Mouse (Mus musculus): ENCODE data around the gene B3gnt2. TPM values are rescaled to one million over a fixed set of nuclear protein-coding genes. Genes with fewer than 3 reads are reported as not detected.

Gene B3gnt2
- polyA plus RNA-seq, 1 experiment from 2014 or later, result 20.4 TPM

- no peak overlapping the region for H3K9ac ChIP-seq (replicated peaks; ENCODE audit: low read depth)
- H3K4me1 ChIP-seq (ENCODE audit: insufficient read depth, low read depth, low read length), result no peaks in the 10 kb centered on the region
- H3K36me3 ChIP-seq (ENCODE audit: insufficient read depth, low read length), result no peaks in the 10 kb centered on the region
- H3K9me3 ChIP-seq (ENCODE audit: low read length), result no peaks in the 10 kb centered on the region
- DNase-seq (ENCODE audit: low spot score), result no peak
- H3K27ac ChIP-seq (ENCODE audit: low read length), result no peak overlapping the region
- no peak overlapping the region for H3K4me2 ChIP-seq (replicated peaks; ENCODE audit: low read depth, low read length)
- no peak for ATAC-seq
- WGBS, result 76% methylated on average over 4 of the region's 4 CpGs
- no peak overlapping the region for H3K4me3 ChIP-seq (ENCODE audit: low read depth, low read length)
- TF ChIP-seq CTCF (IDR thresholded peaks at IDR 0.05), result no peak
- no peak for TF ChIP-seq EP300 (IDR thresholded peaks at IDR 0.05)
- no peaks in the 10 kb centered on the region for H3K27me3 ChIP-seq (replicated peaks; ENCODE audit: insufficient read depth, low read length)
These were observed 33.2 kb downstream of the B3gnt2 start for GRCm38 (mm10) chr11:22827514-22828080.

- Histone ChIP-seq H3K9me3 (ENCODE audit: low read length) (no peaks in the 10 kb centered on the region), H3K27ac (ENCODE audit: low read length) (no peak overlapping the region), H3K4me3 (ENCODE audit: low read depth, low read length) (no peak overlapping the region), H3K4me1 (ENCODE audit: insufficient read depth, low read depth, low read length) (no peaks in the 10 kb centered on the region), H3K9ac (replicated peaks; ENCODE audit: low read depth) (no peak overlapping the region), H3K4me2 (replicated peaks; ENCODE audit: low read depth, low read length) (no peak overlapping the region), H3K27me3 (replicated peaks; ENCODE audit: insufficient read depth, low read length) (no peaks in the 10 kb centered on the region), H3K36me3 (ENCODE audit: insufficient read depth, low read length) (no peaks in the 10 kb centered on the region)
- TF ChIP-seq CTCF (IDR thresholded peaks at IDR 0.05), result no peak
- TF ChIP-seq EP300 (IDR thresholded peaks at IDR 0.05), result no peak
- no peak for ATAC-seq
- no peak for DNase-seq (ENCODE audit: low spot score)
- 82% methylated on average over 6 of the region's 6 CpGs for WGBS
These were observed 34.1 kb downstream of the B3gnt2 start for GRCm38 (mm10) chr11:22826665-22827064.

- Histone ChIP-seq H3K4me2 (replicated peaks; ENCODE audit: low read depth, low read length) (no peak overlapping the region), H3K27me3 (replicated peaks; ENCODE audit: insufficient read depth, low read length) (no peaks in the 10 kb centered on the region), H3K4me3 (ENCODE audit: low read depth, low read length) (no peak overlapping the region), H3K9ac (replicated peaks; ENCODE audit: low read depth) (no peak overlapping the region), H3K36me3 (ENCODE audit: insufficient read depth, low read length) (no peaks in the 10 kb centered on the region), H3K9me3 (ENCODE audit: low read length) (no peaks in the 10 kb centered on the region), H3K27ac (ENCODE audit: low read length) (no peak overlapping the region), H3K4me1 (ENCODE audit: insufficient read depth, low read depth, low read length) (no peaks in the 10 kb centered on the region)
- ATAC-seq, result no peak
- WGBS, result 86% methylated on average over 14 of the region's 14 CpGs
- no peak for DNase-seq (ENCODE audit: low spot score)
- TF ChIP-seq CTCF (IDR thresholded peaks at IDR 0.05), result no peak
- no peak for TF ChIP-seq EP300 (IDR thresholded peaks at IDR 0.05)
These were observed 34.7 kb downstream of the B3gnt2 start for GRCm38 (mm10) chr11:22826051-22826450.

GRCm38 (mm10) chr11:22825548-22825947, 35.2 kb downstream of the B3gnt2 start:
- Histone ChIP-seq H3K4me1 (ENCODE audit: insufficient read depth, low read depth, low read length) (no peaks in the 10 kb centered on the region), H3K36me3 (ENCODE audit: insufficient read depth, low read length) (no peaks in the 10 kb centered on the region), H3K9me3 (ENCODE audit: low read length) (no peaks in the 10 kb centered on the region), H3K27ac (ENCODE audit: low read length) (no peak overlapping the region), H3K4me2 (replicated peaks; ENCODE audit: low read depth, low read length) (no peak overlapping the region), H3K9ac (replicated peaks; ENCODE audit: low read depth) (no peak overlapping the region), H3K4me3 (ENCODE audit: low read depth, low read length) (no peak overlapping the region), H3K27me3 (replicated peaks; ENCODE audit: insufficient read depth, low read length) (no peaks in the 10 kb centered on the region)
- TF ChIP-seq EP300 (IDR thresholded peaks at IDR 0.05) (no peak), CTCF (IDR thresholded peaks at IDR 0.05) (no peak)
- WGBS, result 95% methylated on average over 1 of the region's 1 CpGs
- ATAC-seq (no peak), DNase-seq (ENCODE audit: low spot score) (no peak)

- DNase-seq (ENCODE audit: low spot score), result no peak
- Histone ChIP-seq H3K9ac (replicated peaks; ENCODE audit: low read depth) (no peak overlapping the region), H3K36me3 (ENCODE audit: insufficient read depth, low read length) (no peaks in the 10 kb centered on the region), H3K27ac (ENCODE audit: low read length) (no peak overlapping the region), H3K4me1 (ENCODE audit: insufficient read depth, low read depth, low read length) (no peaks in the 10 kb centered on the region), H3K4me3 (ENCODE audit: low read depth, low read length) (no peak overlapping the region), H3K27me3 (replicated peaks; ENCODE audit: insufficient read depth, low read length) (no peaks in the 10 kb centered on the region), H3K4me2 (replicated peaks; ENCODE audit: low read depth, low read length) (no peak overlapping the region), H3K9me3 (ENCODE audit: low read length) (no peaks in the 10 kb centered on the region)
- 58% methylated on average over 9 of the region's 9 CpGs for WGBS
- TF ChIP-seq CTCF (IDR thresholded peaks at IDR 0.05) (no peak), EP300 (IDR thresholded peaks at IDR 0.05) (no peak)
- ATAC-seq, result no peak
These were observed 36.6 kb downstream of the B3gnt2 start for GRCm38 (mm10) chr11:22824049-22824705.

GRCm38 (mm10) chr11:22821243-22821642, 39.5 kb downstream of the B3gnt2 start:
- no peak overlapping the region for H3K4me2 ChIP-seq (replicated peaks; ENCODE audit: low read depth, low read length)
- no peak for DNase-seq (ENCODE audit: low spot score)
- no peak overlapping the region for H3K27ac ChIP-seq (ENCODE audit: low read length)
- ATAC-seq, result no peak; the same call in 1 of the 2 replicates
- no peaks in the 10 kb centered on the region for H3K27me3 ChIP-seq (replicated peaks; ENCODE audit: insufficient read depth, low read length)
- no peaks in the 10 kb centered on the region for H3K9me3 ChIP-seq (ENCODE audit: low read length)
- no peak overlapping the region for H3K9ac ChIP-seq (replicated peaks; ENCODE audit: low read depth)
- H3K36me3 ChIP-seq (ENCODE audit: insufficient read depth, low read length), result no peaks in the 10 kb centered on the region
- 73% methylated on average over 3 of the region's 3 CpGs for WGBS
- no peak for TF ChIP-seq EP300 (IDR thresholded peaks at IDR 0.05)
- TF ChIP-seq CTCF (IDR thresholded peaks at IDR 0.05), result no peak
- no peak overlapping the region for H3K4me3 ChIP-seq (ENCODE audit: low read depth, low read length)
- H3K4me1 ChIP-seq (ENCODE audit: insufficient read depth, low read depth, low read length), result no peaks in the 10 kb centered on the region
